Mouse (Mus musculus) splenic B cell, adult 2 months (primary cell): ENCODE measurements around the gene Arhgef17.

Experiments
- DNase-seq: peaks from one replicate; pipeline ENCODE4 v3.0.0-alpha.2; 2011; ENCODE audit warnings: low read depth, low spot score
- H3K27me3 ChIP-seq: 2 replicates; pipeline ENCODE4 v1.6.1; 2012; ENCODE audit warnings: mild to moderate bottlenecking, low read length, moderate library complexity, mixed read lengths; ENCODE audit not compliant: control insufficient read depth, poor library complexity, insufficient read depth, severe bottlenecking
- H3K36me3 ChIP-seq: 2 replicates; pipeline ENCODE4 v1.6.1; 2012; ENCODE audit warnings: mild to moderate bottlenecking, low read length, moderate library complexity, mixed read lengths; ENCODE audit not compliant: control insufficient read depth, poor library complexity, insufficient read depth, severe bottlenecking

Arhgef17 gene

GRCm38 (mm10) chr7:100884460-100884859 is 47.4 kb downstream of the Arhgef17 start:
- DNase-seq = no peak
- no peaks in the 10 kb centered on the region for H3K27me3 ChIP-seq
- H3K36me3 ChIP-seq = no peaks in the 10 kb centered on the region

GRCm38 (mm10) chr7:100881950-100882349 is 50.0 kb downstream of the Arhgef17 start:
- no peak for DNase-seq
- no peaks in the 10 kb centered on the region for H3K27me3 ChIP-seq

GRCm38 (mm10) chr7:100881531-100881930 is 50.4 kb downstream of the Arhgef17 start:
- H3K36me3 ChIP-seq = no peaks in the 10 kb centered on the region
- H3K27me3 ChIP-seq = no peaks in the 10 kb centered on the region

More at GRCm38 (mm10) chr7:100881950-100882349, 50.0 kb downstream of the Arhgef17 start:
- H3K36me3 ChIP-seq = no peaks in the 10 kb centered on the region

GRCm38 (mm10) chr7:100879595-100879994 is 52.3 kb downstream of the Arhgef17 start:
- Histone ChIP-seq H3K27me3 (no peaks in the 10 kb centered on the region), H3K36me3 (no peaks in the 10 kb centered on the region)
- DNase-seq = peak; percentile 76

More at GRCm38 (mm10) chr7:100881531-100881930, 50.4 kb downstream of the Arhgef17 start:
- no peak for DNase-seq

GRCm38 (mm10) chr7:100876771-100877170 is 55.1 kb downstream of the Arhgef17 start:
- DNase-seq = no peak
- Histone ChIP-seq H3K27me3 (no peaks in the 10 kb centered on the region), H3K36me3 (no peaks in the 10 kb centered on the region)

- no peaks in the 10 kb centered on the region for H3K27me3 ChIP-seq
- DNase-seq = no peak
- no peaks in the 10 kb centered on the region for H3K36me3 ChIP-seq
Observed at GRCm38 (mm10) chr7:100876293-100876692, 55.6 kb downstream of the Arhgef17 start.

- Histone ChIP-seq H3K36me3 (no peaks in the 10 kb centered on the region), H3K27me3 (no peaks in the 10 kb centered on the region)
- DNase-seq = peak; percentile 27
Observed at GRCm38 (mm10) chr7:100875822-100876221, 56.1 kb downstream of the Arhgef17 start.

- Histone ChIP-seq H3K27me3 (no peaks in the 10 kb centered on the region), H3K36me3 (no peaks in the 10 kb centered on the region)
- no peak for DNase-seq
Observed at GRCm38 (mm10) chr7:100873197-100873596, 58.7 kb downstream of the Arhgef17 start.

- H3K36me3 ChIP-seq = no peaks in the 10 kb centered on the region
- no peaks in the 10 kb centered on the region for H3K27me3 ChIP-seq
- no peak for DNase-seq
Observed at GRCm38 (mm10) chr7:100871892-100872291, 60.0 kb downstream of the Arhgef17 start.

- Histone ChIP-seq H3K36me3 (no peaks in the 10 kb centered on the region), H3K27me3 (no peaks in the 10 kb centered on the region)
- no peak for DNase-seq
Observed at GRCm38 (mm10) chr7:100871355-100871754, 60.6 kb downstream of the Arhgef17 start.

- H3K27me3 ChIP-seq = no peaks in the 10 kb centered on the region
- no peaks in the 10 kb centered on the region for H3K36me3 ChIP-seq
- DNase-seq = no peak
Observed at GRCm38 (mm10) chr7:100869877-100870629, 61.9 kb downstream of the Arhgef17 start.

- H3K36me3 ChIP-seq = no peaks in the 10 kb centered on the region
- no peaks in the 10 kb centered on the region for H3K27me3 ChIP-seq
- peak; percentile 45 for DNase-seq
Observed at GRCm38 (mm10) chr7:100868551-100868950, 63.4 kb downstream of the Arhgef17 start.

GRCm38 (mm10) chr7:100867561-100867960 is 64.3 kb downstream of the Arhgef17 start:
- H3K36me3 ChIP-seq = no peaks in the 10 kb centered on the region
- no peak for DNase-seq
- H3K27me3 ChIP-seq = no peaks in the 10 kb centered on the region

- no peaks in the 10 kb centered on the region for H3K36me3 ChIP-seq
- H3K27me3 ChIP-seq = no peaks in the 10 kb centered on the region
- DNase-seq = peak; percentile 84
Observed at GRCm38 (mm10) chr7:100866675-100867074, 65.2 kb downstream of the Arhgef17 start.

GRCm38 (mm10) chr7:100862828-100863638 is 68.9 kb downstream of the Arhgef17 start, which contains the start of gene Relt:
Gene Relt (minus strand): TSS chr7:100863446.
- H3K27me3 ChIP-seq = no peaks in the 10 kb centered on the region
- no peaks in the 10 kb centered on the region for H3K36me3 ChIP-seq
- peak; percentile 98 for DNase-seq
